Mouse (Mus musculus): ENCODE measurements around the gene Herpud2. TPM values are rescaled to one million over a fixed set of nuclear protein-coding genes. Genes with fewer than 3 reads are reported as not detected.

The Herpud2 gene
- polyA plus RNA-seq, 1 experiment = 124 TPM

GRCm38 (mm10) chr9:25075977-25076376 lies 75.6 kb downstream of the Herpud2 start:
- Histone ChIP-seq H3K4me3 (ENCODE audit: control insufficient read depth, low read depth, low read length) (no peak overlapping the region), H3K27ac (ENCODE audit: control insufficient read depth, insufficient read depth, low read depth, low read length) (no peak overlapping the region), H3K27me3 (ENCODE audit: control insufficient read depth, insufficient read depth, low read length) (no peaks in the 10 kb centered on the region), H3K4me1 (ENCODE audit: control insufficient read depth, insufficient read depth, low read length) (no peaks in the 10 kb centered on the region), H3K36me3 (ENCODE audit: control insufficient read depth, insufficient read depth, low read length) (no peaks in the 10 kb centered on the region)
- TF ChIP-seq CTCF (IDR thresholded peaks at IDR 0.05; ENCODE audit: control insufficient read depth, insufficient read depth, insufficient replicate concordance, low read depth, low read length) (no peak), POLR2A (IDR thresholded peaks at IDR 0.05; ENCODE audit: control insufficient read depth, low read depth, low read length) (no peak)

GRCm38 (mm10) chr9:25072666-25073065 lies 79.0 kb downstream of the Herpud2 start:
- Histone ChIP-seq H3K27ac (ENCODE audit: control insufficient read depth, insufficient read depth, low read depth, low read length) (no peak overlapping the region), H3K4me3 (ENCODE audit: control insufficient read depth, low read depth, low read length) (no peak overlapping the region), H3K4me1 (ENCODE audit: control insufficient read depth, insufficient read depth, low read length) (no peaks in the 10 kb centered on the region), H3K27me3 (ENCODE audit: control insufficient read depth, insufficient read depth, low read length) (no peaks in the 10 kb centered on the region), H3K36me3 (ENCODE audit: control insufficient read depth, insufficient read depth, low read length) (no peaks in the 10 kb centered on the region)
- no peak for TF ChIP-seq CTCF (IDR thresholded peaks at IDR 0.05; ENCODE audit: control insufficient read depth, insufficient read depth, insufficient replicate concordance, low read depth, low read length)
- TF ChIP-seq POLR2A (IDR thresholded peaks at IDR 0.05; ENCODE audit: control insufficient read depth, low read depth, low read length) = no peak

- TF ChIP-seq CTCF (IDR thresholded peaks at IDR 0.05; ENCODE audit: control insufficient read depth, insufficient read depth, insufficient replicate concordance, low read depth, low read length) = no peak
- no peak for TF ChIP-seq POLR2A (IDR thresholded peaks at IDR 0.05; ENCODE audit: control insufficient read depth, low read depth, low read length)
- no peak overlapping the region for H3K4me3 ChIP-seq (ENCODE audit: control insufficient read depth, low read depth, low read length)
- H3K27me3 ChIP-seq (ENCODE audit: control insufficient read depth, insufficient read depth, low read length) = no peaks in the 10 kb centered on the region
- no peak overlapping the region for H3K27ac ChIP-seq (ENCODE audit: control insufficient read depth, insufficient read depth, low read depth, low read length)
- H3K4me1 ChIP-seq (ENCODE audit: control insufficient read depth, insufficient read depth, low read length) = no peaks in the 10 kb centered on the region
- no peaks in the 10 kb centered on the region for H3K36me3 ChIP-seq (ENCODE audit: control insufficient read depth, insufficient read depth, low read length)
Observed at GRCm38 (mm10) chr9:25058726-25059125, 92.9 kb downstream of the Herpud2 start.

Other genes starting within 250 kb of the Herpud2 start
- not detected in 2 replicates for gene Gm10181, start 62.4 kb downstream of the Herpud2 start, polyA plus RNA-seq (2012; rRNA removed)
- gene Sept7, start 100.6 kb upstream of the Herpud2 start, polyA plus RNA-seq (2012; rRNA removed) = 6.2 and 8.8 TPM in 2 replicates